Mouse (Mus musculus) layer of hippocampus, adult 8-10 months (tissue): ENCODE results near the gene 9930022D16Rik. TPM values are rescaled to one million over a fixed set of nuclear protein-coding genes. Genes with fewer than 3 reads are reported as not detected.

Experiments used
- DNase-seq, 2 experiments: peaks; one replicate each; pipeline ENCODE4 v3.0.0; 2022; ENCODE audit warnings: low spot score in 2 of 2
- total RNA-seq, 4 experiments: library from RNA; stranded (reverse); gene quantifications; 2 replicates each; pipeline ENCODE4 v1.2.4; 2022

The 9930022D16Rik gene
- total RNA-seq: not detected

DNA sequence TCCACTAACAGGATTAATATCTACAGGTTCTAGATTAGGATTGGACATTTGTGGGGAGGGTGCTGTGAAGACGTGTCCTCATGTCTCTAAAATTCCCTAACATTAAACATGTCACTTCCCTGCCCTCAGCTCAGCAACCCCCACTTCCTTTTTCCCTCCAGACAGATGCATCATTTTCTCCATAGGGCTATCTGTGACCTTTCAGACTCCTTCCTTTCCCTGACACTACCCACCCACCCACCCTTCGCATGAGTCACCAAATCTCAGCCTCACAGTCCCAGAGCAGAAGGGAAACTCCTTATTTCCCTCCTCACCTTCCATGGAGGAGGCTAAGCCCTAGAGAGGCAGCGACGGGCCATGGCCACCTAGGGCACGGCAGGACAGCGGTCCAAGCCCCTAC is at the start of gene 9930022D16Rik:
9930022D16Rik (plus strand) TSS at position 301 of the 400 bp plus-strand sequence.
- DNase-seq: no peak

DNA sequence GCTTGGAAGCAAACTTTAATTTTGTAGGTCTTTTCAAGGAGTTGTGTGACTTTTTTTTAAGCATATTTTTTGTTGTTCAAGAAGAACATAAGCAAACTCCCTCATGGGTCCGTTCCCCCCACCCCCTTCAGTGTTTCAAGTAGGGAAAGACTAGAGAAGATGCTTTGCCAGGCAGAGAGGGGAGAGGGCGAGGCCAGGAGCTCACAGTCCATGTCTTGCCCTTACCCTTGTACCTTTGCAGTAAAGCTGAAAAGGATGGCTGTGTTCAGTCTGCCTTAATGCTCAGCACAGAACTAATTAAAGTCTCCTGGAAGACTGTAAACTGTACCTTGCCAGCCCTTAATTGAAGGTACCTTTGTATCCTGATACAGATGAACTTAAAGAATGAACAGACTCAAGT is 49.4 kb upstream of the 9930022D16Rik start:
- no peak for DNase-seq

DNA sequence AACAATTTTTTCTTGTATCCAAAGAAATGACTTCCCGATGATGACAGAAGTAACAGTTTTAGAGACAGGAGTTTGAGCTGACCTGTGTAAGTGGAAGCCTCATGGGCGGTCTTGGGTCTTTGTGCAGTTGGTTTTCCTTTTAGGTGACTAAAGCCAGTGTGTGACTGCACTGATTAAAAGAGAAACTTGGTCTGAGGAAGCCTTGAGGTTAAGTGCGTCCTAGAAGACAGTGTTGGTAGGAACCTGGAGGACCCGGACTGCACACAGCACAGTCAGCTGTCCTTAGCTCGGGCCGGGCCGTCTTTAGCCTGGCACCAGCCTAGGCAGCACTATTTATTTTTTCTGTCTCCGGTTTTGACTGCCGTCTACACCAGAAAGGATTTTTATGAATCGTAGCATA is 48.8 kb upstream of the 9930022D16Rik start:
- no peak for DNase-seq

DNA sequence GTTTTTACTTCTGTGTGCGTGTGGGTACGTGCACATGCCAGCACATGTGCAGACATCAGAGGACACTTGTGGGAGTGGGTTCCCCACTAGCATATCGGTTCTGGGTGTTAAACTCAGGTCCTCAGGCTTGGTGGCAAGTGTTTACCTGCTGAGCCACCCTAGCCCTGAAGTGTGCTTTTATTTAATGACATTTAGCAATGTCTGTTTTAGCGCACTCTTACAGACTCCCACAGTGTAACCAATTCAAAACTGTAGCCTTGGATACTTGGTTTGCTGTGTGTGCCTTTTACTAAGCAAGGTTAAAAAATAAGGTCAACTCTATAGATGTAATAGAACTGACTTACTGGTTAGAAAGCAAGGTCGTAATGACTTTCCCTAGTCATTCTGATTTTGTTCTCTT is 47.9 kb upstream of the 9930022D16Rik start:
- DNase-seq: no peak

DNA sequence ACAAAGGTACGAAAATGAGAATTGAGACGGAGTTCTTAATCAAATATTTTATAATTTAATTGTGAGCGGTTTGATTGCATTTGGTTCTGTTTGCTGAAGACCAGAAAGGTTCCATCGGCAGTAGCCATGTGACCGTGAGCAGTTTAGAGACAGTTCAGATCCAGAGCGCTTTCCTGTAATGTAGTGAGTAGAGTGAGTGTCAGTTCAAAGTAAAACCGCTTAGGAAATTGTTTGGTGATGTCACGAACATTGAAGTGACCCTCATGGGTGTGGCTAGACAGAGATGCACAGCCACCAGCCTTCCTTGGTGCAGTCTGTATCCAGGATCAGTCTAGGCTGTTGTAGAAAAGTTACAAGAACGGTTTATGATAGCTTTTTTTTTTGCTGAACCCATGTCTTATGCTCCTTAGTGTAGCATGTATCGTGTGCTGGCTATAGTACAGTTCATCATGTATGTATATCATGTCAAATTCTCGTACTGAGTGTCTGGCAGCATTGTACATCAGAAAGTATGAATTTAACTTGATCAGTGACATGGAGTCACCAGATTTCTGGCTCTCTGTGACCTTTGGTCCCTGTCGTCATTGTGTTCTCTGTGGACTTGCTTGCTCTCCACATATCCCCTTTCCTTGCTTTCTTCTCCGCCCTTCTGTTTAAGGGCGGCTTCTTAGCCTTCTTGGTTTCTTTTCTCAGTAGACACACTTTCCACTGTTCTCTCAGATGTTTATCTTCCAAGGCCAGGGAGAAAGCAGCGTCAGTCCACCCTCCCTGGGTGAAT is 46.7 kb upstream of the 9930022D16Rik start:
- no peak for DNase-seq

DNA sequence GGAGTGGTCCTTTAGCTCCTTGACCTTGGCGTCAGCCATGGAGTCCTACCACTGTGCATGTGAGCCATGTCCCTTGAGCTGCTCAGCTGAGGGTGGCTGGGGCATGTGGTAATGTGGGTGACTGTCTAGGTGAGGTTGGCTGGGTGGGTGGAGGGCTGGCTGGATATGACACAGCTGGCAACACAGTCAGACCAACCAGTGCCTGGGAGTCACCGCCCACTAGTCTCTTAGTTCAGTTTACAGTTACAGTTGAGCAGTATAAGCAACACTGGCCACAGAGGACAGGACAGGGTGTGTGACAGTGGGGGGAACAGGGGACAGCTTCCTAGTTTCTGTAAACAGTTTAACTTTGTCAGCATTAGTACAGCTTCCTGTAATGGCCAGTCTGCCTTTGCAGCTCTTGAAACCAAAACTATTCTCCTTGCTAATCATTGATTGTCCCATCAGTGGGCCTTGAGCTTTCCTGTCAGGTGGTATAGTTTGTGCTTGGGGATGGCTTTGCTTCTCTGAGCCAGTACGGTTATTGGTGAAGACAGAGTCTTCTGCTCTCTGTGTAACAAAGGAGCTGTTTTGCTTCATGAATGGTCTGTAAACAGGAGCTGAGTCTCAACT is 44.6 kb upstream of the 9930022D16Rik start:
- DNase-seq: no peak

DNA sequence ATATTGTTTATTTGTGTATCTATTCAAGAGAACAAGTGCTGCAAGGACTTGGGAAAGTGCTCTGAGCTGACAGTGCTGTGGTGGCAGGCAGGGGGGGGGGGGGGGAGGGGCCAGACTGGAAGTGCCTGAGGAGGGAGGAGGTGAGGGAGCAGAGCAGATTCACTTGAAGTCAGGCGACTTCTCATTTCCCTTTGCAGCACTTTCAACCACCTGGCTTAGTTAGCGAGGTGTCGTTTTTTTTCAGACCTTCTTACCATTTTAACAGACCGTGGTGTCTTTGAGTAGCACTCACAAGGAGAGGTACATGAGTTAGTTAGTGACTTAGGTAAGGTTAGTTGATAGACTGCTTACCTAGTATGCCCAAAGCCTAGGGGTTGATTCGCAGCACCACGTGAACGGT is 38.3 kb upstream of the 9930022D16Rik start:
- no peak for DNase-seq

DNA sequence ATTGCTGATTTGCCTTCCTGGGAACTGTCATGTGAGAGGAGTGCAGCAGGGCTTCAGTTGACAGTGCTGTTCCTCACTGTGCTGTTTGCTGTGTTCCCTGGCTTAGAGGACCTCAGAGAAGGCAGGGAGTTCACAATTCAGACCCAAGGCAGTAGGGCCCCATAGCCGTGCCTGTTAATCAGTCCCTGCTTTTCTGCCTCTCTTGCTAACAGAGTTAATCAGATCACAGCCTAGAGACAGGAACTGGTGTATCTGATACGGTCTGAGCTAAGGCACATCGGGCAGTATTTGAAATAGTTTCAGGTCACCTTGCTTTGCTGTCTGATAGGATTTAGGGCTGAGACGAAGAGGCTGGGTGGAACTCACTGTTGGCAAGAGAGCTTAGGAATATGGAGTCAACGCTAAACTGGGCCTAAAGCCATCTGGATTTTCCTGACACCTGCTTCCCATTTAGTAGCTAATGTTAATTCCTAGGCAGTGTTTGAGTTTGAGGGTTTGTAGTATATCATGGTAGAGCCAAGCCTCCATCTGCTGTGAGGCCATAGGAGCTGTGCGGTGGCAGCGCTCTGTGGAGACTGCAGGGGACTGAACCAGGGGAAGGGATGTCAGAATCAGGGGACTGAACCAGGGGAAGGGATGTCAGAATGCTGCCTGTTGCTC is 37.1 kb upstream of the 9930022D16Rik start:
- DNase-seq: peak in 1 of 2 experiments; percentile 27

DNA sequence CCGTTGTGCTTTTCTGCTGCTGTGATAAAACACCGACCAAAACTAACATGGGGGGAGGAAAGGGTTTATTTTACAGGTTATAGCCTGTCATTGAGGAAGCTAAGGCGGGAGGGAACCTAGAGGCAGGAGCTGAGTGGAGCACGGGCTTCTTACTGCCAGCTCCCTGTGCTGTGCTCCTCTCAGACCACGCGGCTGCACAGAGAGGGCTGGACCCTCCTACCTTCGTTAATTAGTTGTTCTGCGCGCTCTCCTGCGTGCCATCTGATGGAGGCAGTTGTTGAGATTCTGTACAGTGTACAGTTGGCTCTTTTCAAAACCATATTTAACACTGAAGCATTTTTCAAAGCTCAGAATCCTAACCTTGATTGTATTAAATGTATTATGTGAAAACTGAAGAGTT is 36.2 kb upstream of the 9930022D16Rik start:
- DNase-seq: no peak

DNA sequence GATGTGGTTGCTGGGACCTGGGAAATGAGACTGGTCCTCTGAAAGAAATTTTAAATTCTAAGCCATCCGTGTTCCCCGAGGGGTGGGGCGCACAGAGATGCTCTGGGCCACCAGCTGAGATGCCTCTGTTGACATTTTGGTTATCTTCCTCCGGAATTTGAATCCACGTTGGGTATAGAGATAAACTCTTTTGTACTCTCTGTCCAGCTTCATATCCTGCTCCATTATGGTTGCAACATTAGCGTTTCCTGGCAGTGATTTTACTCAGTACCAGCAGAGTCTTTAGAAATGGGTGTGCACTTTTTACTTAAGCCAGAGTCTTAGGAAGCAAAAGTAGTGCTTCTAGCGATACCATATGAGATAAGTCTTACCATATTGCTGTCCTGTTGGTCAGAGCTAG is 35.7 kb upstream of the 9930022D16Rik start:
- no peak for DNase-seq

DNA sequence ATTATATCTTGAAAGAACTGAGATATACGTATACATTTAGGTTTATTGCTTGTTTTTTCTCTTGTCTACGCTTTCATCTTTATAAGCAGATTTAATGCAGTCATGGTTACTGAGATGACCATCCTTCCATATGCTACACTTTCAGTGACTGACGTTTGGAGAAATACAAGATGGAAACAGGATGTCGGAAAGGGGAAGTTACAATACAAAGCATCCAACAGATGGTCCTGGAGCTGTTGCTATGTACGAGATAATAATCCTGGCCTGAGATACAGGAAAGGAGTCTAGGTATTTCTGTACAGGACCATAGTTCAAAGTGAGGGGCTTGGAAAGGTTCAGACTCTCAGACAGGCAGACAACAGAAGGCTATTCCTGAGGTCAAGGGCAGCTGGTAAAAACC is 33.1 kb upstream of the 9930022D16Rik start:
- DNase-seq: no peak

DNA sequence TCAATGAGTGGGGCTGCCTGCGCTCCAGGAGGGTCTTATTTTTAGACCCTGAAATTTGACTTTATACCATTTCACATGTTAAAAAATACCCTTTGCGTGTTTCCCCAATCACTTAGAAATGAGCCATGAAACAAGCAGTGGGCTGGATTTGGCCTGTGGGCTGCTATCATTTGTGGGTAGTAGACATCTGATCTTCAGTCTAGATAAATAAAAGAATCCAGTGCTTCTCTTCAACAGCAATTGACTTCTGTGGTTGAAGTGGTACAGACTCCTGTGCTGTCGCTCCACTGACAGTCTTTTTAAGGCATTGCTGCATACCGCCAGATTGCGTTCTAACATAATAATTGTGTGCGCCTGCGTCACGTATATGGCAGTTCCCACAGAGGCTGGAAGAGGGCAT is 28.4 kb upstream of the 9930022D16Rik start:
- DNase-seq: no peak

DNA sequence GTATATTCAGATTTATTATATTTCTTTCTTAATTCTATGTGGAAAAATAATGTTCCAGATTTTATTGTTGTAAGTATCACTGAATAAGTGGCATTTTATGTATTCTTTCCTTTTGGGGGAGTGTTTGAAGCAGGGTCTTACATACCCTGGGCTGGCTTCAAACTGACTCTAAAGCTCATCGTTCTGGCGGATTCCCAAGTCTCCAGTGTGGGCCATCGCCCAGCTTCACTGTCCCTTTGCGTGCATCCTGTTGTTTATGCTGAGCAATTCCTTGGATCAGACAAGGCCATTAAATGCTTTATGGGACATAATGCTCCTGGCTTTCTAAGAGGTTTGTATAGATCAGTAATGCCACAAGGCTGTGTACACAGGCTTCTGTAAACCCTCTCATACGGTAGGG is 24.7 kb upstream of the 9930022D16Rik start:
- no peak for DNase-seq

DNA sequence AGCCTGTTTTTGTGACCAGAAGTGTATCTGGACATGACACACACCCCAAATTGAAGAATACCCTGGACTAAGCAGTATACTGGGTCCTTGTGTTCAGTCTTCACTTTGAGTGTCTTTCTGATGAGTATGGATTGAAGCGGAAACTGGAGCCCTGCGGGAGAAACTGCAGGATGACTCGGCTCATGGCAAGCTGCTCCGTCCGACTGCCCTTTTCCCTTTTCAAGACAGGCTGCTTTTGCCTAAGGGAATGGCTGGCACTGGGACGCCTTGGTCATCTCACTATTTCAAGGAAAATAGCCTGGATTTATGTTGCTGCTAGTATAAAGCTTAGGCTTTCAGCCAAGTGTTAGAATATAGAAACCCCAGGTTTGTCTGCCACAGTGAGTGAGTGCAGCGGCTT is 22.5 kb upstream of the 9930022D16Rik start:
- no peak for DNase-seq

DNA sequence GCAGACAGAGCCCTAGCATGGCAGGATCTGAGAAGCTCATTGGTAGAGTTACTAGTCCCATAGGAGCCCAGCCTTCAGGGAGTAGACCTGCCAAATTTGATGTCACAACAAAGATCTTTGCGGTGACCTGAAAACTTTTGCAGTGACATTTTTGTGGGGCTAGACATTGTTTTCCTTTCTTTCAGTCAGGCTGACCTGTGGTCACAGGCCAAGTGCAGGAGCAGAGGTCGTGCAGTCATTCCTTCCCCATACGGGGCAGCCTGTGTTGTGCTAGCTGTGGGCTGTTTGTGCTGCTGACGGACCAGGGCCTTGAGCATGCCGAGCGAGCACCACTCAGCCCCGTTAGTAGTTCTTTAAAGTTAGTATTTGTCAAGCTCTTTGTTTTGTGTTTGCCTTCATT is 22.0 kb upstream of the 9930022D16Rik start:
- no peak for DNase-seq

DNA sequence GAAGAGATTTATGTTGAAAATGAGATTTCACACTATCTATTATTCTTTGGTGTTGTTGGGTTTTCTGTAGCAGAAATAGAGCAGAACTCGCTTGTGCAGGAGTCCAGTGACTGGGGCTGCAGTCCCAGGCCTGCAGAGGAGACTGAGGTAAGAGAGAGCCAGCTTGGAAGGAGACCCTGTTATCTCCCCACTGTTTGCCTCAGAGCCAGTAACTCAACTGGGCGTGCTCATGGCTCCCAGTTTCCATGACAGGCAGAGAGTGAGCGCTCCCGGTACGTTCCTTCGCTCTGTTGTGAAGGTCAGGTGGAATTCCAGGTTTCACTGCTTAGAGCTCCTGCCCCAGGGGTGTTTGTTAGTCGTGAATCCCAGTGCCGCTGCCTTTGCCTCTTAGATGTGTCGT is 21.1 kb upstream of the 9930022D16Rik start:
- DNase-seq: no peak

DNA sequence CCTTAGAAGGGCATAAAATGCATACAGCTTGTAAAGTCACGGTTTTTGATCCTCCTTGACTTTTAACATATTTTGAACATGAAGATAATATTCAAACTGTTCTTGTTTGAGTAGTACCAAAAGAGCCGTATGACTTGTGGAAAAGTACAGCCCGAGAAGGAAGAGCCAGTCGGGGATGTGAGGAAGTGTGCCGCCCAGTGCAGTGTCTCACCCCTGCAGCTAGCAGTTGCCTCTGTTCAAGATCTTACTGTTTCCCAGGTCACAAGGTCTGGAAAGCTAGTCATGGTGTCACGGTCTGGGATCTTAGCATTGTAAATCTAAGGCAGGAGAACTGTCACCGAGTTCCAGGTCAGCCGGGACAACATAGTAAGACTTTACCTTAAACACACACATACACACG is 19.0 kb upstream of the 9930022D16Rik start:
- DNase-seq: no peak

DNA sequence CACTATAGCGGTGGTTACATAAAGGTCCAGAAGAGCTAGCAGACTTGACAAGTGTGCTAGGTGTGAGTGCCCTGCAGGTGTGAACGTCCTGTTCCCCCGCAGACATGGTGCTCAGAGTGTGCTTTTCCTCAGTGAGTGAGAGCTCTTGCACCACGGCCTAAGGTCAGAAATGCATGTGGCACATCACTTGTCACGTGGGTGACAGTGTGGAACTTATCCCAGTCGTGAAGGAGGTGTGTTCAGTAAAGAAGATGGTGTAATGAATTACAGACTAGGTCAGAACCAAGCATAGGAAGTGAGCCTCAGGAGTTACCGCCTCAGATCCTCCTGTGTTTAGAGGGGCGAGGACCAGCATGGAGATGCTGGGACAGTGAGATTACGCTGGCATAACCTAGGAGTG is 18.4 kb upstream of the 9930022D16Rik start:
- no peak for DNase-seq

DNA sequence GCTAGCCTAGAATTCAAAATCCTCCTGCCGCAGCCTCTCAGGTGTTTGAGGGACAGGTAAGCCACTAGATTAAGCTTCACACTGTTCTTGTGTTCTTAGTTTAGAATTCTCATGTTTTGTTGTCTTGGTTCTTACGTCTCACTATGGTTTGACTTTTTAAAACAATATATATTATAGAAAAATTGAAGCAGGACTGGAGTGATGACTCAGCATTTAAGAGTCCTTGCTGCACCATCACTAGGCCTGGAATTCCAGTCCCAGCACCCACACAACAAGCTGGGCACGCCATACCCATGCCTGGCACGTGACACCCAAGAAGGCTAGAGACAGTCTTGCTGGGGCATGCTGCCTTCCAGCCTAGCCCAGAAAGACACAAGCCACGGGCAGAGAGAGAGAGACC is 7.3 kb upstream of the 9930022D16Rik start:
- no peak for DNase-seq

DNA sequence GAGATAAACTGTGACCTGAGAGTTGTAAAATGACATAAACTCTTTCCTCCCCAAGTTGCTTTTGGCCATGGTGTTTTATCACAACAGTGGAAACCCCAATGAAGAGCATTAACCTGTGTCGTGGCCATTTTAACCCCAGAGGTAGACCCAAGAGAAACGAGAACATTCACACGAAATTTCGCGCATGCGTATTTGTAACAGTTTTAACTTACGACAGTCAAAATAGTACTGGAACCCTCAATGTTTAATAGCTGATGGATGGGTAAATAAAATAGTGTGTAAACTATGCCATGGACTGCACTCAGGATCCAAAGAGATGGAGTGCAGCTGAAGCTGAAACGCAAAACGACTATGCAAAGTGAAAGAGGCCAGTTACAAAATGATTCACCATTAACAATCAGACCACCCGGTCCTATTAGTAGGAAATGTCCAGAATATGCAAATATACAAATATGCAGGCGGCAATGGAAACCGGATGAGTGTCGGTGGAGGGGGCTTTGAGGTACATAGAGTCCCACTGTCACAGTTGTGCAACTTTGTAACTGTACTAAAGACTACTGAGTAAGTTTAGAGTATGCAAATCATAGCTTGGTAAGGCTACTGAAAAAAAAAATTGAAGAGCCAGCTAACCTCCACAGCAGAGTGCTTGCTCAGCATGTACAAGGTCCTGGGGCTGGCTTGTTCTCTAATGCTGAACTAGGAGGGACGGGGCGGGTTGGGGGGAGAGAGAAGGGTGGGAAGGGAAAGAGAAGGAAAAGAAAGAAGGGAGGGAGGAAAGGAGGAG is 3.3 kb upstream of the 9930022D16Rik start:
- DNase-seq: no peak

DNA sequence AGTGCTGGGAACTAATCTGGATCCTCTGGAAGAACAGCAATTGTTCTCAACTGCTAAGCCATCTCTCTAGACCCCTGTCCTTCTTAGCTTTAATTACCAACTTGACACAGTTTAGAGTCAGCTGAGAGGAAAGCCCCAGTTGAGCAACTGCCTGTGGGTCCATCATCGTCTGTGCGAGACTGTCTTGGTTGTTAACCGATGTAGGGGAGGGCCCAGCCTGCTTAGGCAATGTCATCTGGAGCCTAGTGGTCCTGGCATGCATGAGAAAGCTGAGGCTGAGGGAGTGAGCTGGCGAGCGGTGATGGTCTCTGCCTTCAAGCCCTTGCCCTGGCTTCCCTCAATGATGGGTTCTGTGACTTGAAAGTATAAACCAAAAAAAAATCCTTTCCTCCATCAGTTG is 1.1 kb downstream of the 9930022D16Rik start:
- DNase-seq: no peak
